Mouse (Mus musculus): Measurements from ENCODE around the gene Gba. TPM values are rescaled to one million over a fixed set of nuclear protein-coding genes. Genes with fewer than 3 reads are reported as not detected.

Gba gene
- polyA plus RNA-seq, 1 experiment from 2014 or later = 44.6 TPM

DNA sequence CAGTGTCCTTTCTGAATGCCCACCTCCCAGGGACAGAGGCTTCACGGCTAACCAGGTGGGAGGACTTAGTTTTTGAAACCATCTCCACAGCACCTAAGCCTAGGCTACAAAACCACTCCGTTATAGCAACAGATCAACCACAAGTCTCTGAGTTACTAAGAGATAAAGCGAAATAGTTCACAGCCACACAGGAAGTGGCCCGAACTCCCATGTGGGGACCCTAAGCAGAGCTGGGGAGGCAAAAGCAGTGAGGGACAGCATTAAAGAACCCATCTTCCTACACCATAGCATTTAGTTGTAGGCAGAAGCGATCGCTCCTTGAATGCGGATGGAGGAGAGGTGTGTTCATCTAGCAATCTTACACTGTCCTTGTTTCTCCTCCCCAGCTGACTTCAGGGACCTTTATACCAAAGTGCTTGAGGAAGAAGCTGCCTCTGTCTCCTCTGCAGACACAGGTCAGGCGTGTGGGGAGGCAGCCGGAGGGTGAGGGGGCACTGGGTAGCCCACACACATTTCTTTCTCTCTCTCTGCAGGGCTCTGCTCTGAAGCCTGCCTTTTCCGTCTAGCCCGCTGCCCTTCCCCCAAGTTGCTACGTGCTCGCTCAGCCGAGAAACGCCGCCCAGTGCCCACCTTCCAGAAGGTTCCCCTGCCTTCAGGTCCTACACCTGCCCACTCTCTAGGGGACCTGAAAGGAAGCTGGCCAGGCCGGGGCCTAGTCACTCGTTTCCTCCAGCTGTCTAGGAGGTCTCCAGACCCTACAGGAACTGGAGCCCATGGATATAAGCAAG is 14.8 kb upstream of the Gba start:
- Histone ChIP-seq H3K36me3 (peaks cover 9% of the 10 kb centered on the region), H3K27me3 (ENCODE audit: insufficient read depth, poor library complexity, severe bottlenecking) (peaks cover 23% of the 10 kb centered on the region; the same call in 1 of the 2 replicates), H3K4me1 (peaks cover 52% of the 10 kb centered on the region), H3K27ac (0 out of 2 replicates have a peak overlapping the region, but pooled peaks have one; percentile 2), H3K9me3 (no peaks in the 10 kb centered on the region), H3K4me3 (no peak overlapping the region)
- WGBS = 70% methylated on average over 18 of the region's 18 CpGs
- no peak for DNase-seq (ENCODE audit: low spot score)

- Histone ChIP-seq H3K9me3 (no peaks in the 10 kb centered on the region), H3K36me3 (peaks cover 9% of the 10 kb centered on the region), H3K27ac (no peak overlapping the region), H3K27me3 (ENCODE audit: insufficient read depth, poor library complexity, severe bottlenecking) (peaks cover 23% of the 10 kb centered on the region; the same call in 1 of the 2 replicates), H3K4me3 (no peak overlapping the region), H3K4me1 (peaks cover 46% of the 10 kb centered on the region)
- WGBS = 61% methylated on average over 12 of the region's 12 CpGs
- DNase-seq (ENCODE audit: low spot score) = no peak
Measured at GRCm38 (mm10) chr3:89188478-89188875, 14.3 kb upstream of the Gba start.

GRCm38 (mm10) chr3:89190436-89190835 is 12.3 kb upstream of the Gba start:
- 73% methylated on average over 8 of the region's 8 CpGs for WGBS
- Histone ChIP-seq H3K27me3 (ENCODE audit: insufficient read depth, poor library complexity, severe bottlenecking) (peaks cover 23% of the 10 kb centered on the region; the same call in 1 of the 2 replicates), H3K36me3 (peaks cover 9% of the 10 kb centered on the region), H3K9me3 (no peaks in the 10 kb centered on the region), H3K4me3 (no peak overlapping the region), H3K4me1 (peaks cover 27% of the 10 kb centered on the region), H3K27ac (no peak overlapping the region)
- no peak for DNase-seq (ENCODE audit: low spot score)

- Histone ChIP-seq H3K27ac (no peak overlapping the region), H3K4me3 (no peak overlapping the region), H3K36me3 (peaks cover 5% of the 10 kb centered on the region), H3K4me1 (peaks cover 18% of the 10 kb centered on the region), H3K27me3 (ENCODE audit: insufficient read depth, poor library complexity, severe bottlenecking) (peaks cover 5% of the 10 kb centered on the region; the same call in 1 of the 2 replicates), H3K9me3 (no peaks in the 10 kb centered on the region)
- no peak for DNase-seq (ENCODE audit: low spot score)
- 83% methylated on average over 1 of the region's 1 CpGs for WGBS
Measured at GRCm38 (mm10) chr3:89193351-89193750, 9.4 kb upstream of the Gba start.

- H3K36me3 ChIP-seq = no peaks in the 10 kb centered on the region
- 0 out of 2 replicates have a peak, but pooled peaks cover under 1% of the 10 kb centered on the region for H3K27me3 ChIP-seq (ENCODE audit: insufficient read depth, poor library complexity, severe bottlenecking)
- no peak overlapping the region for H3K27ac ChIP-seq
- WGBS = 88% methylated on average over 2 of the region's 2 CpGs
- H3K4me1 ChIP-seq = peaks cover 13% of the 10 kb centered on the region
- DNase-seq (ENCODE audit: low spot score) = no peak
- H3K9me3 ChIP-seq = no peaks in the 10 kb centered on the region
- H3K4me3 ChIP-seq = no peak overlapping the region
Measured at GRCm38 (mm10) chr3:89193853-89194252, 8.9 kb upstream of the Gba start.

DNA sequence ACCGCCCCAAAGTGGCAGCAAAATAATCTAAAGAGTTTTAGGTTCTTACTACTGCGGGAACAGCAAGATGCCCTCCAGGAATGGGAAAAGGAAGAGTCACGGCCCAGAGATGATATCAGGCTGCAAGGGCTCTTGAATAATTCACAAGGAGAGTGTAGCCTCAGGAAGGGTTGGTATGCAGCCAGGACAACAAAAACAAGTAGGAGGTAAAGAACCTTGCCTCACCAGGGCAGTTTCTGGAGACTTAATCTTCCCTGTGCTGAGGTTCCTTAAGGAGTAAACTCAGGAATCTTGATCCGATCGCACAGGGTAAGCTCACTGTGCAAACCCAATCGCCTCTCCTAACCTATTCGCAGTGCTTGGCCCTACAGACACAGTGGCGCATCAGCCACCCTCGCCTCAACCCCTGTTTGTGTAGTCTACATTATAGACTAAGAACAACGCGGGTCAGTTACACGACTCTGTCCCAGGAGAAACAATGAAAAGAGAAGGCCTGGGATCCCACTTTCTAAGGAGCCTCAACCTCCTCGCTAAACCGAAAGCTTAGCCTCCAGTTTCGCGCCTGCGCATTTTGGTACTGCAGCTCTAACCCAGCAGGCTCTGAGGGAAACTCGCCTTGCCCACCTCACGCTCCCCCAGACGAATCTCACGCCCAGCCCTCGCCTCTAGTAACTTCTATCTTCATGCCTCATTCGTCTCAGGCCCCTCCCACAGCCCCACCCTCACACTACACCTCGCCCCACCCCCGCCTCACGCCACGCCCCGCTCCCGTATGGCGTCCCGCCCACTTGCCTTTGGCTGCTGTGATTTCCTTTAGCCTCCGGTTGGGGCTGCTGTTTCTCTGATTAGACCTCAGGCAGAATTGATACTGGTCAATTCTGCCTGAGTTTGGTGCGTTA is 6.5 kb upstream of the Gba start:
- peak overlapping the region; percentile 62 for H3K4me3 ChIP-seq
- peak; percentile 98 for DNase-seq (ENCODE audit: low spot score)
- WGBS = 9% methylated on average over 33 of the region's 33 CpGs
- no peaks in the 10 kb centered on the region for H3K36me3 ChIP-seq
- H3K27ac ChIP-seq = peak overlapping the region; percentile 89
- H3K9me3 ChIP-seq = no peaks in the 10 kb centered on the region
- no peaks in the 10 kb centered on the region for H3K27me3 ChIP-seq (ENCODE audit: insufficient read depth, poor library complexity, severe bottlenecking)
- H3K4me1 ChIP-seq = peaks cover 13% of the 10 kb centered on the region

- peaks cover 19% of the 10 kb centered on the region for H3K4me1 ChIP-seq
- no peak for DNase-seq (ENCODE audit: low spot score)
- no peaks in the 10 kb centered on the region for H3K9me3 ChIP-seq
- no peaks in the 10 kb centered on the region for H3K27me3 ChIP-seq (ENCODE audit: insufficient read depth, poor library complexity, severe bottlenecking)
- 71% methylated on average over 3 of the region's 3 CpGs for WGBS
- H3K27ac ChIP-seq = no peak overlapping the region
- H3K4me3 ChIP-seq = no peak overlapping the region
- peaks cover 10% of the 10 kb centered on the region for H3K36me3 ChIP-seq
Measured at GRCm38 (mm10) chr3:89199839-89200238, 2.9 kb upstream of the Gba start.

- Histone ChIP-seq H3K9me3 (no peaks in the 10 kb centered on the region), H3K36me3 (peaks cover 41% of the 10 kb centered on the region), H3K27ac (peak overlapping the region; percentile 75), H3K27me3 (ENCODE audit: insufficient read depth, poor library complexity, severe bottlenecking) (no peaks in the 10 kb centered on the region), H3K4me3 (peak overlapping the region; percentile 72), H3K4me1 (peaks cover 6% of the 10 kb centered on the region)
- WGBS = 37% methylated on average over 5 of the region's 5 CpGs
- DNase-seq (ENCODE audit: low spot score) = no peak
Measured at GRCm38 (mm10) chr3:89203142-89203514, 400 bp downstream of the Gba start.

DNA sequence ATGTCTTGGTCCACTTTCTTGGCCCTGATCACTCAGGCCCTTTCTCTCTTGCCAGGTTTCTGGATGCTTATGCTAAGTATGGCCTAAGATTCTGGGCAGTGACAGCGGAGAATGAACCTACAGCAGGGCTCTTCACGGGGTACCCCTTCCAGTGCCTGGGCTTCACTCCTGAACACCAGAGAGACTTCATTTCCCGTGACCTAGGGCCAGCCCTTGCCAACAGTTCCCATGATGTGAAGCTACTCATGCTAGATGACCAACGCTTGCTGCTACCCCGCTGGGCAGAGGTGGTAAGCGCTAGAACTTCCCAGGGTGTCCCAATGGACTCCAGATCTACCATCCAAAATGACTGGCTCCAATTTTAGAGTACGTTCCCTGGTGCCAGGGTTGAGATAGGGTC is 3.4 kb downstream of the Gba start:
- peaks cover 71% of the 10 kb centered on the region for H3K36me3 ChIP-seq
- WGBS = 92% methylated on average over 7 of the region's 7 CpGs
- peaks cover 6% of the 10 kb centered on the region for H3K4me1 ChIP-seq
- no peaks in the 10 kb centered on the region for H3K9me3 ChIP-seq
- H3K4me3 ChIP-seq = no peak overlapping the region
- no peaks in the 10 kb centered on the region for H3K27me3 ChIP-seq (ENCODE audit: insufficient read depth, poor library complexity, severe bottlenecking)
- no peak overlapping the region for H3K27ac ChIP-seq
- DNase-seq (ENCODE audit: low spot score) = no peak

- Histone ChIP-seq H3K27me3 (ENCODE audit: insufficient read depth, poor library complexity, severe bottlenecking) (no peaks in the 10 kb centered on the region), H3K9me3 (no peaks in the 10 kb centered on the region), H3K4me1 (peaks cover 6% of the 10 kb centered on the region), H3K4me3 (no peak overlapping the region), H3K36me3 (peaks cover 76% of the 10 kb centered on the region), H3K27ac (no peak overlapping the region)
- WGBS = 92% methylated on average over 2 of the region's 2 CpGs
- no peak for DNase-seq (ENCODE audit: low spot score)
Measured at GRCm38 (mm10) chr3:89206695-89207094, 4.0 kb downstream of the Gba start.

DNA sequence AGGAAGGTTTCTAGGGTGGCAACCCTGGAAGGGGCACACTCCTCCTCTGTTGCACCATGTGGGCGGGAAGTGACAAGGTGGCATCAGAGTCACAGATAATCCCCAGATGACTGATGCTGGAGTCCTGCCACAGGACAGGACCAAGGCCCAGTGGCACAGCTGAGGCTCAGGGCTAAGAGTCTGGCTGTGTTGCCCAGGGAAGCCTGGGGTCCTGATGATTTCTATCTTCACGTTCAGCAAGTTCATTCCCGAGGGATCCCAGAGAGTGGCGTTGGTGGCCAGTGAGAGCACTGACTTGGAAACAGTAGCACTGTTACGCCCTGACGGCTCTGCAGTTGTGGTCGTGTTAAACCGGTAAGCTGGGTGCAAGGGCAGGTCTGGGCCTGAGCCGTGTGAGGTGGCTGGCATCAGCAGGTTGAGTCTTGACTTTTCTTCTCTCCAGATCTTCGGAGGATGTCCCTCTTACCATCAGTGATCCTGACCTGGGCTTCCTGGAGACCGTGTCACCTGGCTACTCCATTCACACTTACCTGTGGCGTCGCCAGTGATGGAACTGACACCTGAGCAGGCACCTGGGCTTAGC is 5.4 kb downstream of the Gba start:
- no peak for DNase-seq (ENCODE audit: low spot score)
- Histone ChIP-seq H3K27ac (no peak overlapping the region), H3K4me3 (no peak overlapping the region), H3K4me1 (peaks cover 13% of the 10 kb centered on the region), H3K36me3 (peaks cover 76% of the 10 kb centered on the region), H3K9me3 (no peaks in the 10 kb centered on the region), H3K27me3 (ENCODE audit: insufficient read depth, poor library complexity, severe bottlenecking) (no peaks in the 10 kb centered on the region)
- WGBS = 84% methylated on average over 13 of the region's 13 CpGs

- H3K27me3 ChIP-seq (ENCODE audit: insufficient read depth, poor library complexity, severe bottlenecking) = no peaks in the 10 kb centered on the region
- peaks cover 76% of the 10 kb centered on the region for H3K36me3 ChIP-seq
- DNase-seq (ENCODE audit: low spot score) = no peak
- 90% methylated on average over 6 of the region's 6 CpGs for WGBS
- H3K9me3 ChIP-seq = no peaks in the 10 kb centered on the region
- H3K4me3 ChIP-seq = no peak overlapping the region
- peaks cover 11% of the 10 kb centered on the region for H3K4me1 ChIP-seq
- H3K27ac ChIP-seq = no peak overlapping the region
Measured at GRCm38 (mm10) chr3:89208736-89209135, 6.0 kb downstream of the Gba start.

DNA sequence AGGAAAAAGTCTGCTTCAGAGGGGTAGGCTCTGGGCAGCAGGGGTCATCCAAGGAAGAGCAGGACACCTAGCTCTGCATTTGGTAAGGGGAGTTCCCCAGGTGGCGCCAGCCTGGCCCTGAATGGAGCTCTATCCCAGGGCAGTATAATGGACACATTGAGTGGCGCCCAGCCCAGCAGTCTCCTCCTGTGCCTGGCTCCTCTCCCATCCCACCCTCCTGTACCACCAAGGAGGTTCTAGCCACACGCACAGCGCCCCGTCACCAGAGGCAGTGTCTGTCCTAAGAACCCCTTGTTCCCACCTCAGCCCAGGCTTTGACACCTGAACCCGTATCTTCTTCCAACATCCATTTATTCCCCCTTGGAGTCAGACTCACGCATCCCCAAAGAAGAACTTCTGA is 7.0 kb downstream of the Gba start:
- Histone ChIP-seq H3K27me3 (ENCODE audit: insufficient read depth, poor library complexity, severe bottlenecking) (no peaks in the 10 kb centered on the region), H3K27ac (no peak overlapping the region), H3K4me1 (peaks cover 21% of the 10 kb centered on the region), H3K9me3 (no peaks in the 10 kb centered on the region), H3K36me3 (peaks cover 67% of the 10 kb centered on the region), H3K4me3 (no peak overlapping the region)
- WGBS = 90% methylated on average over 7 of the region's 7 CpGs
- no peak for DNase-seq (ENCODE audit: low spot score)
